Mouse (Mus musculus): ENCODE results near the gene Rgs2. TPM values are rescaled to one million over a fixed set of nuclear protein-coding genes. Genes with fewer than 3 reads are reported as not detected.

Gene Rgs2
- polyA plus RNA-seq (2017; shearing (Covaris generic)) = 10 to 100 TPM; 22.9 to 54.9 (median 28.7) TPM

GRCm38 (mm10) chr1:144003904-144004740, at the start of gene Rgs2:
Rgs2 (minus strand) TSS chr1:144004161.
- ATAC-seq = peak; percentile 84

- no peak for ATAC-seq
Observed at GRCm38 (mm10) chr1:144053401-144053800, 49.4 kb upstream of the Rgs2 start.

- ATAC-seq = no peak
Observed at GRCm38 (mm10) chr1:144041826-144042225, 37.9 kb upstream of the Rgs2 start.

- ATAC-seq = peak; percentile 81
Observed at GRCm38 (mm10) chr1:144033498-144033897, 29.5 kb upstream of the Rgs2 start.

- no peak for ATAC-seq
Observed at GRCm38 (mm10) chr1:144030499-144030898, 26.5 kb upstream of the Rgs2 start.

- no peak for ATAC-seq
Observed at GRCm38 (mm10) chr1:144029679-144030078, 25.7 kb upstream of the Rgs2 start.

GRCm38 (mm10) chr1:144018417-144018958, 14.5 kb upstream of the Rgs2 start:
- ATAC-seq = no peak

GRCm38 (mm10) chr1:144013913-144014312, 10.0 kb upstream of the Rgs2 start:
- ATAC-seq = no peak

- no peak for ATAC-seq
Observed at GRCm38 (mm10) chr1:144007341-144007740, 3.4 kb upstream of the Rgs2 start.

- peak; percentile 57 for ATAC-seq
Observed at GRCm38 (mm10) chr1:144006542-144006941, 2.6 kb upstream of the Rgs2 start.

GRCm38 (mm10) chr1:144005648-144006047, 1.7 kb upstream of the Rgs2 start:
- no peak for ATAC-seq

- ATAC-seq = no peak
Observed at GRCm38 (mm10) chr1:144004741-144005140, 780 bp upstream of the Rgs2 start.

GRCm38 (mm10) chr1:144003416-144003815, 545 bp downstream of the Rgs2 start:
- ATAC-seq = no peak

GRCm38 (mm10) chr1:144002715-144003066, 1.3 kb downstream of the Rgs2 start:
- no peak for ATAC-seq

- no peak for ATAC-seq
Observed at GRCm38 (mm10) chr1:144002036-144002714, 1.8 kb downstream of the Rgs2 start.

GRCm38 (mm10) chr1:144000246-144000645, 3.7 kb downstream of the Rgs2 start:
- no peak for ATAC-seq

GRCm38 (mm10) chr1:143999371-143999920, 4.5 kb downstream of the Rgs2 start:
- no peak for ATAC-seq

- peak; percentile 70 for ATAC-seq
Observed at GRCm38 (mm10) chr1:143993026-143993425, 10.9 kb downstream of the Rgs2 start.

GRCm38 (mm10) chr1:143992528-143992927, 11.4 kb downstream of the Rgs2 start:
- ATAC-seq = no peak

GRCm38 (mm10) chr1:143990263-143990662, 13.7 kb downstream of the Rgs2 start:
- no peak for ATAC-seq

- no peak for ATAC-seq
Observed at GRCm38 (mm10) chr1:143989773-143990172, 14.2 kb downstream of the Rgs2 start.

GRCm38 (mm10) chr1:143988756-143989155, 15.2 kb downstream of the Rgs2 start:
- ATAC-seq = no peak

GRCm38 (mm10) chr1:143984988-143985625, 18.9 kb downstream of the Rgs2 start:
- ATAC-seq = no peak
